Mouse (Mus musculus) embryonic facial prominence, embryonic 13.5 days (tissue): Measurements from ENCODE around the gene Meis1. TPM values are rescaled to one million over a fixed set of nuclear protein-coding genes. Genes with fewer than 3 reads are reported as not detected.

Experiments
- ATAC-seq: fragments of 200-750 bp; cut with Nextera tagmentation; 2 replicates; pipeline ENCODE4 v1.8.0; 2017; ENCODE audit warnings: low read depth; ENCODE audit not compliant: insufficient number of reproducible peaks, insufficient read depth, low FRiP score, low TSS enrichment
- H3K27ac ChIP-seq: fragments of 300-500 bp; sonication (generic); 2 replicates; pipeline ENCODE4 v1.5.1; 2015; ENCODE audit warnings: moderate library complexity, mild to moderate bottlenecking, inconsistent platforms
- H3K27me3 ChIP-seq: fragments of 300-500 bp; sonication (generic); 2 replicates; pipeline ENCODE4 v1.6.1; 2015; ENCODE audit warnings: mild to moderate bottlenecking, inconsistent platforms
- H3K36me3 ChIP-seq: fragments of 300-500 bp; sonication (generic); 2 replicates; pipeline ENCODE4 v1.6.1; 2015; ENCODE audit warnings: mild to moderate bottlenecking, inconsistent platforms
- H3K4me1 ChIP-seq: fragments of 300-500 bp; sonication (generic); 2 replicates; pipeline ENCODE4 v1.6.1; 2015; ENCODE audit warnings: inconsistent platforms
- H3K4me2 ChIP-seq: fragments of 300-500 bp; sonication (generic); 2 replicates; pipeline ENCODE4 v1.6.1; 2015; ENCODE audit warnings: moderate library complexity, mild to moderate bottlenecking, inconsistent platforms
- H3K4me3 ChIP-seq: fragments of 300-500 bp; sonication (generic); 2 replicates; pipeline ENCODE4 v1.5.1; 2015; ENCODE audit warnings: mild to moderate bottlenecking, inconsistent platforms
- H3K9ac ChIP-seq: fragments of 300-500 bp; sonication (generic); 2 replicates; pipeline ENCODE4 v1.6.1; 2015; ENCODE audit warnings: mild to moderate bottlenecking, inconsistent platforms
- H3K9me3 ChIP-seq: fragments of 300-500 bp; sonication (generic); 2 replicates; pipeline ENCODE4 v1.6.1; 2016; ENCODE audit warnings: inconsistent platforms
- WGBS: fragments of 180-500 bp; shearing (Covaris S2); methylation state at CpG from one replicate; pipeline ENCODE4 v1.1.7; 2015; ENCODE audit warnings: mixed read lengths; 5-methylcytosine and 5-hydroxymethylcytosine counted together
- polyA plus RNA-seq: library from polyadenylated mRNA; unstranded; fragments of >200 nt; fragmentation: Nextera tagmentation; extraction: Ambion mirVana; gene quantifications from 2 replicates; pipeline ENCODE4 v1.2.1, GENCODE M21; 2015

Meis1 gene
- polyA plus RNA-seq, 1 experiment from 2014 or later: 47.4 TPM

- H3K4me2 ChIP-seq: no peak overlapping the region
- 73% methylated on average over 1 of the region's 1 CpGs for WGBS
- peaks cover 4% of the 10 kb centered on the region for H3K4me1 ChIP-seq
- no peak overlapping the region for H3K9ac ChIP-seq
- no peak overlapping the region for H3K4me3 ChIP-seq
- peaks cover 5% of the 10 kb centered on the region; the same call in 1 of the 2 replicates for H3K27me3 ChIP-seq
- ATAC-seq: no peak
- H3K27ac ChIP-seq: no peak overlapping the region
- no peaks in the 10 kb centered on the region for H3K36me3 ChIP-seq
- H3K9me3 ChIP-seq: no peaks in the 10 kb centered on the region
Measured at GRCm38 (mm10) chr11:18888651-18889050, 130.1 kb downstream of the Meis1 start.

- Histone ChIP-seq H3K36me3 (no peaks in the 10 kb centered on the region), H3K4me2 (no peak overlapping the region), H3K4me3 (no peak overlapping the region), H3K9ac (no peak overlapping the region), H3K9me3 (no peaks in the 10 kb centered on the region), H3K27ac (no peak overlapping the region), H3K4me1 (peaks cover 11% of the 10 kb centered on the region), H3K27me3 (peaks cover 10% of the 10 kb centered on the region; the same call in 1 of the 2 replicates)
- 36% methylated on average over 9 of the region's 9 CpGs for WGBS
- ATAC-seq: no peak
Measured at GRCm38 (mm10) chr11:18885729-18886325, 133.0 kb downstream of the Meis1 start.

GRCm38 (mm10) chr11:18885036-18885728, 133.6 kb downstream of the Meis1 start:
- WGBS: 40% methylated on average over 6 of the region's 6 CpGs
- no peak overlapping the region for H3K4me3 ChIP-seq
- no peaks in the 10 kb centered on the region for H3K9me3 ChIP-seq
- ATAC-seq: no peak
- no peak overlapping the region for H3K4me2 ChIP-seq
- H3K9ac ChIP-seq: no peak overlapping the region
- no peaks in the 10 kb centered on the region for H3K36me3 ChIP-seq
- peaks cover 10% of the 10 kb centered on the region; the same call in 1 of the 2 replicates for H3K27me3 ChIP-seq
- no peak overlapping the region for H3K27ac ChIP-seq
- H3K4me1 ChIP-seq: peaks cover 11% of the 10 kb centered on the region

- no peak overlapping the region for H3K9ac ChIP-seq
- H3K36me3 ChIP-seq: no peaks in the 10 kb centered on the region
- no peak overlapping the region for H3K4me2 ChIP-seq
- H3K4me3 ChIP-seq: no peak overlapping the region
- no peaks in the 10 kb centered on the region for H3K9me3 ChIP-seq
- peaks cover 11% of the 10 kb centered on the region for H3K4me1 ChIP-seq
- WGBS: 57% methylated on average over 3 of the region's 3 CpGs
- no peak overlapping the region for H3K27ac ChIP-seq
- no peak for ATAC-seq
- H3K27me3 ChIP-seq: peaks cover 10% of the 10 kb centered on the region; the same call in 1 of the 2 replicates
Measured at GRCm38 (mm10) chr11:18883987-18884386, 134.8 kb downstream of the Meis1 start.

- H3K4me2 ChIP-seq: no peak overlapping the region
- H3K27me3 ChIP-seq: peaks cover 10% of the 10 kb centered on the region; the same call in 1 of the 2 replicates
- no peak for ATAC-seq
- no peak overlapping the region for H3K4me3 ChIP-seq
- WGBS: 38% methylated on average over 2 of the region's 2 CpGs
- H3K9ac ChIP-seq: no peak overlapping the region
- no peak overlapping the region for H3K27ac ChIP-seq
- no peaks in the 10 kb centered on the region for H3K9me3 ChIP-seq
- no peaks in the 10 kb centered on the region for H3K36me3 ChIP-seq
- H3K4me1 ChIP-seq: peaks cover 11% of the 10 kb centered on the region
Measured at GRCm38 (mm10) chr11:18883507-18883881, 135.3 kb downstream of the Meis1 start.

GRCm38 (mm10) chr11:18882747-18883506, 135.9 kb downstream of the Meis1 start:
- Histone ChIP-seq H3K27ac (no peak overlapping the region), H3K4me2 (no peak overlapping the region), H3K9ac (no peak overlapping the region), H3K36me3 (no peaks in the 10 kb centered on the region), H3K4me3 (no peak overlapping the region), H3K9me3 (no peaks in the 10 kb centered on the region), H3K27me3 (peaks cover 10% of the 10 kb centered on the region; the same call in 1 of the 2 replicates), H3K4me1 (peaks cover 11% of the 10 kb centered on the region)
- 62% methylated on average over 3 of the region's 3 CpGs for WGBS
- ATAC-seq: no peak

- H3K27me3 ChIP-seq: peaks cover 10% of the 10 kb centered on the region; the same call in 1 of the 2 replicates
- H3K9ac ChIP-seq: no peak overlapping the region
- peaks cover 11% of the 10 kb centered on the region for H3K4me1 ChIP-seq
- no peak for ATAC-seq
- WGBS: 75% methylated on average over 5 of the region's 5 CpGs
- no peaks in the 10 kb centered on the region for H3K36me3 ChIP-seq
- H3K27ac ChIP-seq: no peak overlapping the region
- H3K4me2 ChIP-seq: no peak overlapping the region
- no peaks in the 10 kb centered on the region for H3K9me3 ChIP-seq
- H3K4me3 ChIP-seq: no peak overlapping the region
Measured at GRCm38 (mm10) chr11:18882315-18882714, 136.5 kb downstream of the Meis1 start.

- 51% methylated on average over 5 of the region's 5 CpGs for WGBS
- H3K4me1 ChIP-seq: peaks cover 25% of the 10 kb centered on the region
- no peak for ATAC-seq
Measured at GRCm38 (mm10) chr11:18880806-18881205, 138.0 kb downstream of the Meis1 start.

GRCm38 (mm10) chr11:18879456-18879818, 139.3 kb downstream of the Meis1 start:
- no peak overlapping the region for H3K4me3 ChIP-seq
- 0% methylated on average over 1 of the region's 1 CpGs for WGBS
- no peak overlapping the region for H3K27ac ChIP-seq
- no peak overlapping the region for H3K4me2 ChIP-seq
- peaks cover 37% of the 10 kb centered on the region for H3K4me1 ChIP-seq
- no peaks in the 10 kb centered on the region for H3K9me3 ChIP-seq
- H3K9ac ChIP-seq: no peak overlapping the region
- H3K27me3 ChIP-seq: peaks cover 31% of the 10 kb centered on the region
- no peaks in the 10 kb centered on the region for H3K36me3 ChIP-seq
- ATAC-seq: no peak

More at GRCm38 (mm10) chr11:18880806-18881205, 138.0 kb downstream of the Meis1 start:
- H3K4me3 ChIP-seq: no peak overlapping the region
- no peaks in the 10 kb centered on the region for H3K9me3 ChIP-seq
- H3K27ac ChIP-seq: no peak overlapping the region
- no peaks in the 10 kb centered on the region for H3K36me3 ChIP-seq
- H3K9ac ChIP-seq: no peak overlapping the region
- no peak overlapping the region for H3K4me2 ChIP-seq
- H3K27me3 ChIP-seq: peaks cover 24% of the 10 kb centered on the region

- ATAC-seq: no peak
Measured at GRCm38 (mm10) chr11:18878748-18879455, 139.9 kb downstream of the Meis1 start.

GRCm38 (mm10) chr11:18878016-18878415, 140.8 kb downstream of the Meis1 start:
- H3K9me3 ChIP-seq: no peaks in the 10 kb centered on the region
- no peaks in the 10 kb centered on the region for H3K36me3 ChIP-seq
- H3K27me3 ChIP-seq: peaks cover 36% of the 10 kb centered on the region
- no peak for ATAC-seq
- H3K9ac ChIP-seq: peak overlapping the region; percentile 67
- under 1% methylated on average over 18 of the region's 18 CpGs for WGBS
- H3K4me1 ChIP-seq: peaks cover 32% of the 10 kb centered on the region
- peak overlapping the region; percentile 88 for H3K4me2 ChIP-seq
- peak overlapping the region; percentile 50 for H3K4me3 ChIP-seq
- H3K27ac ChIP-seq: peak overlapping the region; percentile 85

More at GRCm38 (mm10) chr11:18878748-18879455, 139.9 kb downstream of the Meis1 start:
- 6% methylated on average over 13 of the region's 13 CpGs for WGBS
- Histone ChIP-seq H3K27ac (no peak overlapping the region), H3K4me2 (peak overlapping the region; percentile 88), H3K9me3 (no peaks in the 10 kb centered on the region), H3K27me3 (peaks cover 36% of the 10 kb centered on the region), H3K36me3 (no peaks in the 10 kb centered on the region), H3K4me3 (peak overlapping the region; percentile 50), H3K4me1 (peaks cover 41% of the 10 kb centered on the region), H3K9ac (0 out of 2 replicates have a peak overlapping the region, but pooled peaks have one; percentile 21)
